Mouse (Mus musculus) cerebellum, adult 2 months (tissue): ENCODE measurements at regions not wholly inside any gene's neighbourhood (a gene's known extent, or its start where the extent isn't known, plus 50 kb on each side); places are given as distances from the start of the nearest gene placed in this dataset.

ENCODE experiments used
- CTCF ChIP-seq: fragments of 200-500 bp; IDR thresholded peaks from 2 replicates; pipeline ENCODE4 v1.5.1; 2011; ENCODE audit warnings: low read depth, mild to moderate bottlenecking, control low read depth, low read length, moderate library complexity, borderline replicate concordance; ENCODE audit not compliant: insufficient read depth
- POLR2A ChIP-seq: fragments of 200-500 bp; IDR thresholded peaks from 2 replicates; pipeline ENCODE4 v1.6.1; 2011; ENCODE audit warnings: low read length, control low read depth, borderline replicate concordance; ENCODE audit not compliant: insufficient read depth

DNA sequence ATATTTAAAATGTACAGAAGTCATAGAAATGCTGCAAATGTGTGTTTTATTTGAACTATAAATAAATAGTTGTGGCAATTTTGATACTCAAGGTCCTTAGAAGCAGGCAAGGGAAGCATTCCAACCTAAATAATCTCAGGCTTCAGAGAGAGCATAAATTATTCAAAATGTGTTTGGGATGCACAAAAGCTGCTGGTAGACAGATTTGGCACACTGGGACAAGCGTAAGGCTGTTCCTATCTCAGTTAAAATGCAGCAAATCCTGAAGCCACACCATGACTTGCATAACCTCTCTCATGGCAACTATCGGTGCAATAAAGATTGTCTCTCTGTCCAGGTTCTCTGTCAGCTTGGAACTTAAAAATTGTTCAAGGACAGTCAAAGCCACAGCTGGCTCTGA lies 812.3 kb upstream of the Adam24 start:
- TF ChIP-seq CTCF: no peak
- no peak for TF ChIP-seq POLR2A
